Mouse (Mus musculus): ENCODE data around the gene AI661453. TPM values are rescaled to one million over a fixed set of nuclear protein-coding genes. Genes with fewer than 3 reads are reported as not detected.
A peak's percentile ranks its signal among the peaks of the same experiment; 100 is the strongest.
"Not testable (repeated sequence)": the region's sequence is repeated elsewhere in the genome, so short reads cannot be mapped to it uniquely, and the experiment has no call there.

AI661453 gene
- polyA plus RNA-seq, 1 experiment from 2014 or later = 3.1 TPM

GRCm38 (mm10) chr17:47492731-47493130, 56.3 kb downstream of the AI661453 start:
- no peak for ATAC-seq
- Histone ChIP-seq H3K27ac (no peak overlapping the region), H3K9ac (no peak overlapping the region), H3K9me3 (no peaks in the 10 kb centered on the region), H3K4me1 (replicated peaks) (no peaks in the 10 kb centered on the region), H3K4me3 (replicated peaks) (no peak overlapping the region), H3K27me3 (replicated peaks) (no peaks in the 10 kb centered on the region), H3K36me3 (peaks cover 61% of the 10 kb centered on the region), H3K4me2 (replicated peaks) (no peak overlapping the region)
- WGBS = 70% methylated on average over 6 of the region's 6 CpGs

GRCm38 (mm10) chr17:47493653-47494052, 57.2 kb downstream of the AI661453 start:
- ATAC-seq = peak; percentile 72
- 84% methylated on average over 6 of the region's 6 CpGs for WGBS

GRCm38 (mm10) chr17:47494132-47494531, 57.7 kb downstream of the AI661453 start:
- no peak for ATAC-seq
- no peaks in the 10 kb centered on the region for H3K27me3 ChIP-seq (replicated peaks)
- no peak overlapping the region for H3K9ac ChIP-seq
- H3K4me3 ChIP-seq (replicated peaks) = no peak overlapping the region
- H3K27ac ChIP-seq = no peak overlapping the region
- 87% methylated on average over 11 of the region's 11 CpGs for WGBS
- H3K4me2 ChIP-seq (replicated peaks) = no peak overlapping the region
- peaks cover 67% of the 10 kb centered on the region for H3K36me3 ChIP-seq
- no peaks in the 10 kb centered on the region for H3K4me1 ChIP-seq (replicated peaks)
- no peaks in the 10 kb centered on the region for H3K9me3 ChIP-seq

More at GRCm38 (mm10) chr17:47493653-47494052, 57.2 kb downstream of the AI661453 start:
- no peaks in the 10 kb centered on the region for H3K9me3 ChIP-seq
- no peak overlapping the region for H3K9ac ChIP-seq
- no peak overlapping the region for H3K4me3 ChIP-seq (replicated peaks)
- no peaks in the 10 kb centered on the region for H3K4me1 ChIP-seq (replicated peaks)
- H3K4me2 ChIP-seq (replicated peaks) = no peak overlapping the region
- H3K27ac ChIP-seq = 0 out of 2 replicates have a peak overlapping the region, but pooled peaks have one; percentile 40
- H3K27me3 ChIP-seq (replicated peaks) = no peaks in the 10 kb centered on the region
- H3K36me3 ChIP-seq = peaks cover 66% of the 10 kb centered on the region

- H3K9ac ChIP-seq = peak overlapping the region; percentile 84
- WGBS = 9% methylated on average over 11 of the region's 11 CpGs
- H3K27ac ChIP-seq = peak overlapping the region; percentile 15; the same call in 1 of the 2 replicates
Measured at GRCm38 (mm10) chr17:47501531-47501930, 65.1 kb downstream of the AI661453 start.

GRCm38 (mm10) chr17:47501946-47502706, 65.7 kb downstream of the AI661453 start, which contains the start of gene Taf8:
Gene Taf8, minus strand, starts transcription at chr17:47502292.
- peak; percentile 96 for ATAC-seq
- peak within 1 kb of the TSS; percentile 84 for H3K9ac ChIP-seq
- no peaks in the 10 kb centered on the region for H3K27me3 ChIP-seq (replicated peaks)
- peak within 1 kb of the TSS; percentile 79 for H3K27ac ChIP-seq
- H3K9me3 ChIP-seq = no peaks in the 10 kb centered on the region
- peaks cover 13% of the 10 kb centered on the region for H3K36me3 ChIP-seq
- H3K4me1 ChIP-seq (replicated peaks) = peaks cover 27% of the 10 kb centered on the region
- 2% methylated on average over 40 of the region's 40 CpGs for WGBS
- peak within 1 kb of the TSS; percentile 87 for H3K4me2 ChIP-seq (replicated peaks)
- peak within 1 kb of the TSS; percentile 74 for H3K4me3 ChIP-seq (replicated peaks)

More at GRCm38 (mm10) chr17:47501531-47501930, 65.1 kb downstream of the AI661453 start:
- H3K36me3 ChIP-seq = peaks cover 16% of the 10 kb centered on the region
- peak overlapping the region; percentile 87 for H3K4me2 ChIP-seq (replicated peaks)
- no peak for ATAC-seq
- H3K27me3 ChIP-seq (replicated peaks) = no peaks in the 10 kb centered on the region
- H3K9me3 ChIP-seq = no peaks in the 10 kb centered on the region
- peaks cover 27% of the 10 kb centered on the region for H3K4me1 ChIP-seq (replicated peaks)
- peak overlapping the region; percentile 74 for H3K4me3 ChIP-seq (replicated peaks)

GRCm38 (mm10) chr17:47502707-47503045, 66.3 kb downstream of the AI661453 start:
- H3K4me3 ChIP-seq (replicated peaks) = not testable (repeated sequence)
- 76% methylated on average over 6 of the region's 6 CpGs for WGBS

DNA sequence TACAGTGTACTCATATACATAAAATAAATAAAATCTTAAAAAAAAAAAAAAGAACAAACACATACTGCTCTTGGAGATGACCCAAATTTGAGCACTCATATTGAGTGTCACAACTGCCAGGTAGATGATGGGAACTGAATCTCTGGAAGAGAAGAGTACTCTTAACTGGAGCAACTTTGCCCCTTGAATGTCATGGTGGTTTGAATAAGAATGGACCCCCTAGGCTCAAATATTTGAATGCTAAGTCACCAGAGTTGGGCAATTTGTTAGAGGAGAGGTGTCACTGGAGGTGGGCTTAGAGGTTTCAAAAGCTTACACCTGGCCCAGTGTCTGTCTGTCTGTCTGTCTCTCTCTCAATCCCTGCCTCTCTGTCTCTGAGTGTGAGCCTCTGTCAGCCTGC, 67.3 kb downstream of the AI661453 start:
- Histone ChIP-seq H3K4me3 (replicated peaks) (no peak overlapping the region), H3K9ac (no peak overlapping the region), H3K27ac (no peak overlapping the region), H3K36me3 (0 out of 2 replicates have a peak, but pooled peaks cover 3% of the 10 kb centered on the region), H3K9me3 (no peaks in the 10 kb centered on the region), H3K27me3 (replicated peaks) (no peaks in the 10 kb centered on the region), H3K4me1 (replicated peaks) (peaks cover 37% of the 10 kb centered on the region), H3K4me2 (replicated peaks) (no peak overlapping the region)
- ATAC-seq = no peak

More at GRCm38 (mm10) chr17:47502707-47503045, 66.3 kb downstream of the AI661453 start:
- ATAC-seq; H3K27ac ChIP-seq; H3K9me3 ChIP-seq; H3K9ac ChIP-seq; H3K27me3 ChIP-seq (replicated peaks): not testable (repeated sequence)
- Histone ChIP-seq H3K4me1 (replicated peaks) (peaks cover 32% of the 10 kb centered on the region), H3K36me3 (peaks cover 10% of the 10 kb centered on the region), H3K4me2 (replicated peaks) (peak overlapping the region; percentile 57; the same call in 1 of the 2 replicates)

GRCm38 (mm10) chr17:47504228-47504627, 67.8 kb downstream of the AI661453 start:
- no peaks in the 10 kb centered on the region for H3K9me3 ChIP-seq
- ATAC-seq = no peak
- H3K27me3 ChIP-seq (replicated peaks) = no peaks in the 10 kb centered on the region
- peak overlapping the region; percentile 85 for H3K4me2 ChIP-seq (replicated peaks)
- peak overlapping the region; percentile 62 for H3K9ac ChIP-seq
- peaks cover 40% of the 10 kb centered on the region for H3K4me1 ChIP-seq (replicated peaks)
- peak overlapping the region; percentile 46; the same call in 1 of the 2 replicates for H3K4me3 ChIP-seq (replicated peaks)
- H3K36me3 ChIP-seq = no peaks in the 10 kb centered on the region
- WGBS = 53% methylated on average over 5 of the region's 5 CpGs
- peak overlapping the region; percentile 64; the same call in 1 of the 2 replicates for H3K27ac ChIP-seq

DNA sequence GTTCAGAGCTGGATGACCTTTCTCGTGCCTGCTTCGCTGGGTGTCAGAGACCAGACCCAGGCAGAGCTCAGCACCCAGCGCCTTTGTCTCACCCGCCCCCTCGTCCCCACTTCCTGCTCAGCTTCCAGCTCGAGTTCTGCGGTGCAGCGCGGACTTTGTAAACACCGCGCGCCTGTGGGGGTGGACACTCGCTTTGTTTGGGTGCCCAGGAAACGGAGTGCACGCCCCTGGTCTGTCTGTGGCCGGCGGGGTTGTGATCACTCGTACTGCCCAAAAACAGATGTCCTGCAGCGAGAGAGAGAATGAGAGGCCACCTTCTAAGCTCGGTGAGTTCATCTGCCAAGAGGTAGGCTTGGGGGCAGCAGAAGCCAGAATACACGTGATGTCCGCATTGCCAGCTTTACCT, 68.5 kb downstream of the AI661453 start, which contains the start of gene Ccnd3:
Ccnd3 (plus strand) TSS at position 111 of the 406 bp plus-strand sequence.
- peak within 1 kb of the TSS; percentile 64 for H3K27ac ChIP-seq
- peak within 1 kb of the TSS; percentile 85 for H3K4me2 ChIP-seq (replicated peaks)
- H3K27me3 ChIP-seq (replicated peaks) = no peaks in the 10 kb centered on the region
- no peaks in the 10 kb centered on the region for H3K9me3 ChIP-seq
- peak within 1 kb of the TSS; percentile 62 for H3K9ac ChIP-seq
- peak within 1 kb of the TSS; percentile 46 for H3K4me3 ChIP-seq (replicated peaks)
- H3K4me1 ChIP-seq (replicated peaks) = peaks cover 42% of the 10 kb centered on the region
- WGBS = under 1% methylated on average over 22 of the region's 22 CpGs
- no peaks in the 10 kb centered on the region for H3K36me3 ChIP-seq
- peak; percentile 13 for ATAC-seq

DNA sequence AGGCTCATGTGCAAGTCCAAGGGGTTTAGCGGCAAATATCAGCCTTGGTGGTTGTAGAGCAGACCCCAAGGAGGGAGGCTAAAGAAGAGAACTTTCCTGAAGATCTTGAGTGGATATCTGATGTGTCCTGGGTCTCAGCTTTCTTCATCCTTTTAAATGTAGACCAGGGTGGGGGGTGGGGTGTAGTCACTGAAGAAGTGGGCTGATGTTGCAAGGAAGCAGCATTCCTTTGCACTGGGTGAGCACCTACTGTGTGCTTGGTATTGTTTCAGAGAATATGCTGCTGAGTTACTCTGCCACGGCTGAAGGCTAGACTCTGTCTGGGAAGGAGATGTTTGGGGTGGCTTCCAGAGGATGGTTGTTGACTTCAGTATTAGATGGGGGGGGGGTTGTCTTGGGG, 69.2 kb downstream of the AI661453 start:
- no peaks in the 10 kb centered on the region for H3K9me3 ChIP-seq
- peak overlapping the region; percentile 64; the same call in 1 of the 2 replicates for H3K27ac ChIP-seq
- peaks cover 41% of the 10 kb centered on the region for H3K4me1 ChIP-seq (replicated peaks)
- no peaks in the 10 kb centered on the region for H3K27me3 ChIP-seq (replicated peaks)
- H3K36me3 ChIP-seq = no peaks in the 10 kb centered on the region
- no peak for ATAC-seq
- 47% methylated on average over 2 of the region's 2 CpGs for WGBS
- H3K9ac ChIP-seq = peak overlapping the region; percentile 62; the same call in 1 of the 2 replicates
- peak overlapping the region; percentile 85 for H3K4me2 ChIP-seq (replicated peaks)
- H3K4me3 ChIP-seq (replicated peaks) = peak overlapping the region; percentile 46

DNA sequence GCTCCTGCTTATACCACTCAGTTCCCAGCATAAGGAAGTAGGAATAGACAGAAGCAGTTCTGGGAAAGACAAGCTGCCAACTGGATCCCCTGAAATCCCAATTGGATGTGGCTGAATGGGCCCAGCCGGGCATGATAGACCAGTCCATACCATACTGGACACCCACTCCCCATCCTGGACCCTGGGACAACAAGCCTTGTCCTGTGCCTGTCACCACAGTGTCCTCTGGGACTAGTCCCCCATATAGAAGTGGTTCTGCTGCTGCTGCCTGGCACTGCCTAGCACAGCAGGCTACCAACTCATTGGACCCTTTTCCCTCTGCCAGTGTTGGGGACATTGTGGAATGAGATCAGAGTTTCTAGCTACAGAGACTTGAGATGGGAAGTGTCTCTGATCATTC, 69.6 kb downstream of the AI661453 start:
- Histone ChIP-seq H3K9ac (no peak overlapping the region), H3K4me2 (replicated peaks) (peak overlapping the region; percentile 85), H3K36me3 (no peaks in the 10 kb centered on the region)

GRCm38 (mm10) chr17:47506697-47507096, 70.3 kb downstream of the AI661453 start:
- H3K27me3 ChIP-seq (replicated peaks) = no peaks in the 10 kb centered on the region
- H3K27ac ChIP-seq = no peak overlapping the region
- ATAC-seq = no peak
- H3K9ac ChIP-seq = no peak overlapping the region
- 91% methylated on average over 4 of the region's 4 CpGs for WGBS
- H3K4me2 ChIP-seq (replicated peaks) = no peak overlapping the region
- peaks cover 36% of the 10 kb centered on the region for H3K4me1 ChIP-seq (replicated peaks)
- H3K9me3 ChIP-seq = no peaks in the 10 kb centered on the region
- H3K4me3 ChIP-seq (replicated peaks) = no peak overlapping the region
- no peaks in the 10 kb centered on the region for H3K36me3 ChIP-seq

More for the DNA sequence above, 69.6 kb downstream of the AI661453 start:
- Histone ChIP-seq H3K27ac (no peak overlapping the region), H3K4me1 (replicated peaks) (peaks cover 36% of the 10 kb centered on the region), H3K9me3 (no peaks in the 10 kb centered on the region), H3K4me3 (replicated peaks) (no peak overlapping the region), H3K27me3 (replicated peaks) (no peaks in the 10 kb centered on the region)
- ATAC-seq = no peak
- 87% methylated on average over 1 of the region's 1 CpGs for WGBS
